Mouse (Mus musculus): ENCODE measurements at regions not wholly inside any gene's neighbourhood (a gene's known extent, or its start where the extent isn't known, plus 50 kb on each side); places are given as distances from the start of the nearest gene placed in this dataset.

DNA sequence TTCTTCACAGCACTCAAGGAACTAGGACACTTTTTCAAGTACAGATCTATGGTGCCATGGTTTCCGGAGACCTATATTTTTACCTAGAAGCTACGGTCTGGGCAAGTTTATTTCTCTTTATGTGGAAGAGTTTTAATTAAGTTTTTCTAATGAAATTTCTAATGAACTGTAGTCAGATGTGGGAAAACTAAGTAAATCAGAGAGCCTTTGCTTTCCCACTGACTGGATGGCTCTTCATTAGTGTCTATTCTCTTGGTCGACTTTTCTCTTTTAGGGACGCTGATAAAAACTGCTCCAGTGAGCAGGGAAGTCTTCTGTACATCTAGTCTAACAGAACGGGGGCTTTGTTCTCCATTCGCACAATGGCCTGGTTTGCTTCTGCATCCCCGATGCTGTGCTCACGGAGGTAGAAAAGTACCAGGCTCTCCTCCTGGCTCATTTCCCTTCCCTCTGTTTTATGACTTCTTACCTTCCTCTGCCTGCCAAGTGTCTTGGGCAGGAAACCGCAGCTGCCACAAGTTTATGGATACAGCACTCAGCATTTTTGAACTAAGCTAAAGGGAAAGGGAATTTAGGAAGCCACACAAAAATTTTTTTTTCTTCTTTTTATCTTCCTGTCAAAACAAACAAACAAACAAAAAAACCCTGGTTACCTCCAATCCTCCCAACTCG, 749.6 kb downstream of the Tmem132b start:
- no peaks in the 10 kb centered on the region for H3K4me1 ChIP-seq (ENCODE audit: control insufficient read depth, insufficient read depth, low read length)
- WGBS: 24% methylated on average over 10 of the region's 10 CpGs
- no peak overlapping the region for H3K4me3 ChIP-seq (ENCODE audit: insufficient read depth, low read depth, low read length)
- no peak for TF ChIP-seq CTCF (IDR thresholded peaks at IDR 0.05; ENCODE audit: insufficient read depth, low read depth, low read length)
- no peak for TF ChIP-seq POLR2A (IDR thresholded peaks at IDR 0.05; ENCODE audit: insufficient read depth, low read depth, low read length)
- no peak overlapping the region for H3K27ac ChIP-seq (ENCODE audit: insufficient read depth, low read depth, low read length)

DNA sequence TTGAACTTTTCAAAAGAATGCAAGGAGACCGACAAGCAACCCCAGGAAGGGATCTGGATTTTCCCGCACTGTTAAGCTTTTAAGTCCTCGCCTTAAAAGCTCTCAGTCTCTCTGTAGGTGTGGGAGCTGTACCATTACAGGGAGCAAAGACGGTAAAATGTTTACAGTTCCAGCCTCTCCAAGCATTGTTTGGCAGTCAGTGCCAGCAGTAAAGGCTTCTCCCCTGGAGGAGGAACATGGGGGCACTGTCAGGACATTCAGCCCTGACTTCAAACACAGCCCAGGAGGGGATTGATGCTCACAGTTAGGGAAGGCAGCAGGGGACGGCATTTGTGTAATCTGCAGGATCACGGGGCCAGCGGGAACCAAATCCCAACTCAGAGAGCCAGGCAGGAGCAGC, 750.2 kb downstream of the Tmem132b start:
- no peak for TF ChIP-seq CTCF (IDR thresholded peaks at IDR 0.05; ENCODE audit: insufficient read depth, low read depth, low read length)
- no peak for TF ChIP-seq POLR2A (IDR thresholded peaks at IDR 0.05; ENCODE audit: insufficient read depth, low read depth, low read length)
- WGBS: 26% methylated on average over 7 of the region's 7 CpGs
- Histone ChIP-seq H3K27ac (ENCODE audit: insufficient read depth, low read depth, low read length) (no peak overlapping the region), H3K4me1 (ENCODE audit: control insufficient read depth, insufficient read depth, low read length) (no peaks in the 10 kb centered on the region), H3K4me3 (ENCODE audit: insufficient read depth, low read depth, low read length) (no peak overlapping the region)

DNA sequence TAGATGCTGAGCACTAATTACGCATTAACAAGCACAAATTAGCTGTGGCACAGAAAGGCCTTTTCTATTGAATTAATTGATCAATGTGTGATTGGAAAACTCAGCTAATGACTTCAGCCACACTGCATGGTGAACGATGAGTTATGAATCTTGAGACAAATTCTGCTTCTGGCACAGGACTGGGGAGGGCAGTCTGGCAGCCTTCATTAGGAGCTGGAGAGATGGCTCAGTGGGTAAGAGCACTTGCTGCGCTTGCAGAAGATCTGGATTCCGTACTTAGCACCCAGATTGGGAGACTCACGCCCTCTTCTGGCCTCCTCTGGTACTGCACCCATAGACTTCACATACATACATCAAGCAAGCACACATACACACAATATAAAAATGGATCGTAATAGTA, 793.3 kb downstream of the Tmem132b start:
- Histone ChIP-seq H3K4me1 (ENCODE audit: control insufficient read depth, insufficient read depth, low read length) (no peaks in the 10 kb centered on the region), H3K4me3 (ENCODE audit: insufficient read depth, low read depth, low read length) (no peak overlapping the region), H3K27ac (ENCODE audit: insufficient read depth, low read depth, low read length) (no peak overlapping the region)
- TF ChIP-seq CTCF (IDR thresholded peaks at IDR 0.05; ENCODE audit: insufficient read depth, low read depth, low read length) (no peak), POLR2A (IDR thresholded peaks at IDR 0.05; ENCODE audit: insufficient read depth, low read depth, low read length) (no peak)
- 53% methylated on average over 6 of the region's 6 CpGs for WGBS

DNA sequence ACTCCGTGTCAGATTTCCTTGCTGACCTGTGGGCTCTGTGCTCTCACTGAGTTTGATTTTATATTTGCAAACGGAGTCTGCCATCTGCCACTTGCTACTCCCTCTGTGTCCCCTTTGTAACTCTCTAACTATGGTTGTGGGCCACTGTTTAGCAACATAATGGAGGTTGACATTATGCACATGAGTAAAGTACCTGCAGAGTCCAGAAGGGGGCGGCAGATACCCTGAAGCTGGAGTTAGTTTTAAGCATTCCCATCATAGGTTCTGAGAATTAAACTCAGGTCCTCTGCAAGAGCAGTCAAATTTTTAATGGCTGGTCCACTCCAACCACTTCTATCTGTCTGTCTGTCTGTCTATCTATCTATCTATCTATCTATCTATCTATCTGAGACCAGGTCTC, 796.7 kb downstream of the Tmem132b start:
- Histone ChIP-seq H3K27ac (ENCODE audit: insufficient read depth, low read depth, low read length) (no peak overlapping the region), H3K4me3 (ENCODE audit: insufficient read depth, low read depth, low read length) (no peak overlapping the region), H3K4me1 (ENCODE audit: control insufficient read depth, insufficient read depth, low read length) (no peaks in the 10 kb centered on the region)
- TF ChIP-seq POLR2A (IDR thresholded peaks at IDR 0.05; ENCODE audit: insufficient read depth, low read depth, low read length) (no peak), CTCF (IDR thresholded peaks at IDR 0.05; ENCODE audit: insufficient read depth, low read depth, low read length) (no peak)
- WGBS: 58% methylated on average over 3 of the region's 3 CpGs

DNA sequence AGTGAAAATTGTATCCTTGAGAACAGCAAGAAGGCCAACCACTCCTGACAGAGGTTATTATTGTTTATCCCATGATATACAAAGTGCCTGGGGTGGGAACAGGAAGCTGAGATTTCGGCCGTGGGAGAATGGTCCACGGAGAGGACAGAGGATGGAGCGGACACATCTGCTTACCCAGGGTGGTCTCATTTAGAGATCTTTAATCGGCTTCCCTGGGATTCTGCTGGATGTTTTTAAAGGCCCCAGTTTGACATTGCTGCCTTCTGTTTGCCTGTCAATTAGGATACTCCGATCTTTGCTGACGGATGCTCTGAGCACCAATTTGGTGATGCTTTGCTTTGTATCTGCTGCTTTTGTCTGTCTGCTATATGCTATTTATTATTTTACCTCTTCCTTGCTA, 803.5 kb downstream of the Tmem132b start:
- TF ChIP-seq CTCF (IDR thresholded peaks at IDR 0.05; ENCODE audit: insufficient read depth, low read depth, low read length) (no peak), POLR2A (IDR thresholded peaks at IDR 0.05; ENCODE audit: insufficient read depth, low read depth, low read length) (no peak)
- H3K4me3 ChIP-seq (ENCODE audit: insufficient read depth, low read depth, low read length): no peak overlapping the region
- 51% methylated on average over 7 of the region's 7 CpGs for WGBS
- H3K4me1 ChIP-seq (ENCODE audit: control insufficient read depth, insufficient read depth, low read length): no peaks in the 10 kb centered on the region
- H3K27ac ChIP-seq (ENCODE audit: insufficient read depth, low read depth, low read length): no peak overlapping the region

DNA sequence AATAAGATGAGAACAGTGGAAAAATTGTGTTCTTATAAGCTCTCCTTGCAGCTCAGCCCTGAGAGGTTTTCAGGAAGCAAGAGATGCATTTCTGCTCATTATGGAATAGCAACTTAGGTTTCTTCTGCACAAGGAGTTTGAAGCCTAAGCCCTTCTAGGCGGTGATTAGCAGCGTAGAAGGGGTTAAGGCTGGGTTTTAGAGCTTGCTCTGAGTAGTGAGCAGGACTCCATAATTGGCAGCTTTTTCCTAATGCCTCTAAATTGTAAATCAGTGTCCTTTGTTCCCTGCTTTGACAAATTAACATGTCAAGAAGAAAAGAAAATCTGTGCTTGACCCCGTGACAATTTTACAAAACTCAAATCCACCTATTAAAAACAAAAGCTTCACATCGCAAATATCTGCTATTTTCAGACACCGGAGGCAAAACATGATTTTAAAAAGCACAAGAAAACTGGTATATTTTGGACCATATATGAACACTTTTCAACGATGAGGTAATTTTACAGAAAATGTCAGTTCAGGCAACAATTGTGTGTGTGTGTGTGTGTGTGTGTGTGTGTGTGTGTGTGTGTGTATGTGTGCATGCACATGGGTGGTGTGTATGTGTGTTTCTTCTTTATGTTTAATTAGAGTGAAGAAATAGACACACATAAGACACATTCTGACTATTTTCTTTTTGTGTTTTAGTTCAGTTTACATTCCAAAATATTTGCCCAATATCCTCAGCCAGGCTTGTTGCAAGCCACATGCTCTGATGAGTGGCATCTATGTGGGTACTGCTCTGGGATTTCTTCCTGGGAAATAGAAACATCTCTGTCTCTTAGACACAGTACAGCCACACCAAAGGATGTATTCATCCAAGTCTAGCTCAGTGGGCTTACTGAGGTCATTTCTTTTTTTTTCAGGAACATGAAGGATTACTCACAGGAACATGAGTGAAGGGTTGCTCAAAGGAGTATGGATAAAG, 804.3 kb downstream of the Tmem132b start:
- 47% methylated on average over 6 of the region's 6 CpGs for WGBS
- Histone ChIP-seq H3K4me3 (ENCODE audit: insufficient read depth, low read depth, low read length) (no peak overlapping the region), H3K4me1 (ENCODE audit: control insufficient read depth, insufficient read depth, low read length) (no peaks in the 10 kb centered on the region), H3K27ac (ENCODE audit: insufficient read depth, low read depth, low read length) (no peak overlapping the region)
- no peak for TF ChIP-seq CTCF (IDR thresholded peaks at IDR 0.05; ENCODE audit: insufficient read depth, low read depth, low read length)
- TF ChIP-seq POLR2A (IDR thresholded peaks at IDR 0.05; ENCODE audit: insufficient read depth, low read depth, low read length): no peak

DNA sequence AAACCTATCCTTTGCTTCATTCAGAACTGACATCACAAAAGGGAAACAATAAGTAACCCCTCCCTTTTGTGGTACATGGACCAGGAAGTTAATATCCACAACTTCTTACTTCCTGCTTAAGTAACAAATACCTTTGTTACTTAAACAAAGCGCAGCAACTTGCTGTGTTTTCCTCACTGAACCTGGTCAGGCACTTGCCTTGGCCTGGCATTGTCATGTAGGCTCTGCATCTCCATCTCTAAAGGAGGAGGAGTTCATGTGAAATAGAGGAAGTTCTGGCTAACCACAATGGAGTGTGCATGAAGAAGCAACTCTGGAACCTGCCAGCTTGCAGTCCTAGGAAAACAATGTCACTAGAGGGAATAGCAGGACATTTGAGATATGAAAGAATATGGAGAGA, 806.3 kb downstream of the Tmem132b start:
- Histone ChIP-seq H3K4me3 (ENCODE audit: insufficient read depth, low read depth, low read length) (no peak overlapping the region), H3K4me1 (ENCODE audit: control insufficient read depth, insufficient read depth, low read length) (no peaks in the 10 kb centered on the region), H3K27ac (ENCODE audit: insufficient read depth, low read depth, low read length) (no peak overlapping the region)
- WGBS: 89% methylated on average over 1 of the region's 1 CpGs
- TF ChIP-seq POLR2A (IDR thresholded peaks at IDR 0.05; ENCODE audit: insufficient read depth, low read depth, low read length) (no peak), CTCF (IDR thresholded peaks at IDR 0.05; ENCODE audit: insufficient read depth, low read depth, low read length) (no peak)

DNA sequence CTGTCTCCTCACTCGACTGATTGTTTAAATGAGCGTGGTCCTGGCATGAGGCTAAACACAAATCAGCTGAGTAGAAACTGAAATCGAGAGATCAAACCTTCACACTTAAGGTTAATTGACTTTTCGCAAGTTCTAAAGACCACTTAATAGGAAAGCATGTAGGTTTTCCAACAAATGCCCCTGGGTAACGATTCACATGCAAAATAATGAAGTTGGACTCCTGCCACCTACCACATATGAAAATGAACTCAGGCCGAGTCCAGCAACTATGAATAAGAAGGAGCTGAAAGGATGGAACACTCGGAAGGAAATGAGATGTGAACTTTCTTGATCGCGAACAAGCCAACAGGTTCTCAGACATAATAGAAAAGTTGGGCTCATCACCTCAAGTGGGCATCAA, 812.0 kb downstream of the Tmem132b start:
- TF ChIP-seq POLR2A (IDR thresholded peaks at IDR 0.05; ENCODE audit: insufficient read depth, low read depth, low read length): no peak
- TF ChIP-seq CTCF (IDR thresholded peaks at IDR 0.05; ENCODE audit: insufficient read depth, low read depth, low read length): no peak
- H3K4me3 ChIP-seq (ENCODE audit: insufficient read depth, low read depth, low read length): no peak overlapping the region
- H3K4me1 ChIP-seq (ENCODE audit: control insufficient read depth, insufficient read depth, low read length): no peaks in the 10 kb centered on the region
- WGBS: 34% methylated on average over 9 of the region's 9 CpGs
- H3K27ac ChIP-seq (ENCODE audit: insufficient read depth, low read depth, low read length): no peak overlapping the region

DNA sequence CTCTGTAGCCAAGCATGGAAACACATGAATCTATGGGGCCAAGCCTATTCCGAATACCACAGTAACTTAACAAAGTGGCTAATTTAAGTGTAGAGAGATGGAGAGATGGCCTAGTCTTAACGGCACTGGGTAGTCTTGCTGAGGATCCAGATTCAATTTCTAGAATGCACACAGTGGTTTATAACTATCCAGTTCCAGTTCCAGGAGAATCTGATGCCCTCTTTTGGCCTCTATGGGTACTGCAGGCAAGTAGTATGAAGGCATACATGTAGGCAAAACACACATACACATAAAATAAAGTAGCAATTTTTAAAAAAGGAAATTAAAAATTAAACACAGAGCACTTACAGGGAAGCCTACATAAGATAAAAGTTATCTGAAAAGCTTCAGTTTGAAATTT, 819.4 kb downstream of the Tmem132b start:
- Histone ChIP-seq H3K4me1 (ENCODE audit: control insufficient read depth, insufficient read depth, low read length) (no peaks in the 10 kb centered on the region), H3K27ac (ENCODE audit: insufficient read depth, low read depth, low read length) (no peak overlapping the region), H3K4me3 (ENCODE audit: insufficient read depth, low read depth, low read length) (no peak overlapping the region)
- 96% methylated on average over 2 of the region's 2 CpGs for WGBS
- no peak for TF ChIP-seq POLR2A (IDR thresholded peaks at IDR 0.05; ENCODE audit: insufficient read depth, low read depth, low read length)
